Mouse (Mus musculus) liver, adult 2 months (tissue): ENCODE data around the gene Mybpc2.

Source experiments
- CTCF ChIP-seq: fragments of 200-500 bp; IDR thresholded peaks from 2 replicates; pipeline ENCODE4 v1.5.1; 2011; ENCODE audit warnings: low read depth, low read length, control low read depth
- POLR2A ChIP-seq: fragments of 200-500 bp; IDR thresholded peaks from 2 replicates; pipeline ENCODE4 v1.6.1; 2011; ENCODE audit warnings: low read length, control low read depth; ENCODE audit not compliant: insufficient read depth; ENCODE audit errors: extremely low read depth

DNA sequence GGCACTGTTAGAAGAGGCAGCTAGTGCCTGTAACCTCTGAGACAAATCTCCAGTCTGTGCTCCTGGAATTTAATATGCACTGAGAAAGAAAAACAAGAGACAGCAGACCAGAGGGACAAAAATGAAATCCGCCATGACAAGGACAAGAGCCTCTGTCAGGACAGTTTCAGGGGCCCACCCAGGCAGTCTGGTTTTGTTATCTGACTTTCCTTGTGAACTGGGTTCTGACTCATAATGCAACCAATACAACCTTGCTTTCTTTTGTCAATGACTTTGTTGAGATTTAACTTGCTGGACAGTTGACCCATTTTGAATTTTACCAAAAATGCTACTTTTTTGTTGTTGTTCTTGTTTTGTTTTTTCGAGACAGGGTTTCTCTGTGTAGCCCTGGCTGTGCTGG is 33.2 kb upstream of the Mybpc2 start:
- TF ChIP-seq CTCF: no peak
- no peak for TF ChIP-seq POLR2A
